Mouse (Mus musculus): ENCODE results near the gene Slain2. TPM values are rescaled to one million over a fixed set of nuclear protein-coding genes. Genes with fewer than 3 reads are reported as not detected.

The Slain2 gene
- polyA plus RNA-seq, 1 experiment: 19.0 TPM

DNA sequence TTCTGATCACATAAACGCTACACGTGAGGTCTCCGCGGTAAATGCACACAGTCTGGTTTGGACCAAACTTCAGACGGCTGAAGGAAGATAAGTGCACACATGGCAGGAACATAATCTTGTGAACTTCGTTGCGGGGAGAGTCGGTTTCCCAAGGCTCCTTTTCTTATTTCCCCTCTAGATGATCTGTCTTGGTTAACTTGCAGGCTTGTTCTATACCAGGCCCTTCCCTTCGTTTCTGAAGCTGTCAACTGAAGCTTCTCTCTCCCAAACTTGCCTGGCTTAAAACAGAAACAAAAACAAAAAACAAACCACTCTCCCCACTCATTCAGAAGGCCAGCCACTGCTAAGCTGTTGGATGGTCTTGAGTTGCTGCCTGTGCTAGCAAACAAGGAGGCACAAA, 100.6 kb downstream of the Slain2 start:
- H3K36me3 ChIP-seq (ENCODE audit: control insufficient read depth, insufficient read depth): no peaks in the 10 kb centered on the region
- H3ac ChIP-seq (ENCODE audit: control insufficient read depth, insufficient read length): no peak overlapping the region
- H3K4me3 ChIP-seq: no peak overlapping the region
- no peaks in the 10 kb centered on the region for H3K79me2 ChIP-seq (ENCODE audit: control insufficient read depth, insufficient read depth)
- H3K4me2 ChIP-seq (ENCODE audit: low read depth): no peak overlapping the region
- peaks cover 4% of the 10 kb centered on the region for H3K27me3 ChIP-seq (ENCODE audit: control insufficient read depth, insufficient read depth, insufficient read length)
- TF ChIP-seq TCF3 (IDR thresholded peaks at IDR 0.05; ENCODE audit: insufficient read length, low read depth) (no peak), REST (IDR thresholded peaks at IDR 0.05; ENCODE audit: insufficient read depth, insufficient read length) (no peak), CEBPB (IDR thresholded peaks at IDR 0.05; ENCODE audit: insufficient read depth, poor library complexity, severe bottlenecking) (no peak)

DNA sequence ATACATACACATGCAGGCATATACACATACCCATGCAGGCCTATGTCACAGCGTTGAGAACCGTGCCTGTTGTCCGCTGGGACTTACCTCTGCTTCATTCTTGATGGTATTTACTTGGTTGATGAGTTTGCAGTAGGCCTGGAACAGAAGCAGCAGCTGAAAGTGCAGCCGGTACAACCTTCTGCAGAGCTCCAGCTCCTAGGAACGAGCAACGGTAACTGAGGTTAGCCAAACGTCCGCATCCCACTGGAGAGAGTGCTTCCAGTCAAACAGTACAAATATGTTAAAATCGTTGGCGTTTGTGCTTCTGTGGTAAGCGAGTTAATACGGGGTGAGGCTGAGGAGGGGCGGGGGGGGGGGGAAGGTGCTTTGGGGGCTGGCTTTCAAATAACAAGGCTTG, 109.7 kb downstream of the Slain2 start:
- H3K36me3 ChIP-seq (ENCODE audit: control insufficient read depth, insufficient read depth): peaks cover 16% of the 10 kb centered on the region
- no peak overlapping the region for H3ac ChIP-seq (ENCODE audit: control insufficient read depth, insufficient read length)
- H3K27me3 ChIP-seq (ENCODE audit: control insufficient read depth, insufficient read depth, insufficient read length): no peaks in the 10 kb centered on the region
- TF ChIP-seq CEBPB (IDR thresholded peaks at IDR 0.05; ENCODE audit: insufficient read depth, poor library complexity, severe bottlenecking): no peak
- TF ChIP-seq POLR2A (IDR thresholded peaks at IDR 0.05; ENCODE audit: insufficient read length, low read depth): no peak
- TF ChIP-seq SRF (IDR thresholded peaks at IDR 0.05; ENCODE audit: control insufficient read depth, insufficient read length, low read depth): no peak
- TF ChIP-seq POLR2AphosphoS2 (IDR thresholded peaks at IDR 0.05; ENCODE audit: insufficient read length, low read depth): no peak
- TF ChIP-seq E2F4 (IDR thresholded peaks at IDR 0.05; ENCODE audit: insufficient read depth): no peak
- TF ChIP-seq MYOG (IDR thresholded peaks at IDR 0.05; ENCODE audit: control insufficient read depth in 1 of 3, insufficient read depth in 1 of 3, insufficient read length in 2 of 3, low read depth in 2 of 3): no peak
- no peak for TF ChIP-seq MYOD1 (IDR thresholded peaks at IDR 0.05; ENCODE audit: control insufficient read depth in 1 of 3, insufficient read length in 2 of 3, low read depth in 2 of 3)
- TF ChIP-seq REST (IDR thresholded peaks at IDR 0.05; ENCODE audit: insufficient read depth, insufficient read length): no peak
- H3K4me2 ChIP-seq (ENCODE audit: low read depth): no peak overlapping the region
- H3K79me2 ChIP-seq (ENCODE audit: control insufficient read depth, insufficient read depth): no peaks in the 10 kb centered on the region
- H3K4me3 ChIP-seq: no peak overlapping the region

Other genes with a start within 250 kb of the Slain2 start
- gene Txk, start 161.5 kb upstream of the Slain2 start, polyA plus RNA-seq (2012; fragmentation: generic; extraction: Trizol): 0.01 TPM
- gene Tec, start 45.8 kb upstream of the Slain2 start, polyA plus RNA-seq (2012; fragmentation: generic; extraction: Trizol): 1.5 TPM
- gene Gm10135, start 60.4 kb downstream of the Slain2 start, polyA plus RNA-seq (2012; fragmentation: generic; extraction: Trizol): not detected
- 0.35 TPM for gene Slc10a4, start 92.6 kb downstream of the Slain2 start, polyA plus RNA-seq (2012; fragmentation: generic; extraction: Trizol)

All from myocyte (in vitro differentiated cells).